Mouse (Mus musculus) megakaryocyte, embryonic 14.5 days (primary cell): ENCODE measurements at regions not wholly inside any gene's neighbourhood (a gene's known extent, or its start where the extent isn't known, plus 50 kb on each side); places are given as distances from the start of the nearest gene placed in this dataset.
A peak's percentile ranks its signal among the peaks of the same experiment; 100 is the strongest.

Source experiments
- H3K27me3 ChIP-seq: replicated peaks from 2 replicates; pipeline ENCODE3; 2012; ENCODE audit warnings: inconsistent platforms
- H3K36me3 ChIP-seq: replicated peaks from 2 replicates; pipeline ENCODE3; 2012; ENCODE audit warnings: low read length, inconsistent platforms, mixed read lengths
- H3K4me1 ChIP-seq: 2 replicates; pipeline ENCODE4 v1.6.1; 2012; ENCODE audit warnings: inconsistent platforms
- H3K4me3 ChIP-seq: replicated peaks from 2 replicates; pipeline ENCODE3; 2012; ENCODE audit warnings: moderate library complexity, mild to moderate bottlenecking, inconsistent platforms
- H3K9me3 ChIP-seq: 2 replicates; pipeline ENCODE4 v1.6.1; 2012; ENCODE audit warnings: inconsistent platforms
- FLI1 ChIP-seq: IDR thresholded peaks from 2 replicates; pipeline ENCODE4 v1.6.1; 2012; ENCODE audit warnings: low read length, inconsistent platforms, mixed read lengths
- GATA1 ChIP-seq: IDR thresholded peaks from 3 replicates; pipeline ENCODE4 v1.6.1; 2012; ENCODE audit warnings: mixed read lengths, low read length, inconsistent platforms, borderline replicate concordance

GRCm38 (mm10) chr7:34555196-34555595 lies 101.3 kb downstream of the Kctd15 start:
- H3K4me1 ChIP-seq, result no peaks in the 10 kb centered on the region
- no peak overlapping the region for H3K4me3 ChIP-seq
- no peaks in the 10 kb centered on the region for H3K27me3 ChIP-seq
- no peak for TF ChIP-seq GATA1
- no peak for TF ChIP-seq FLI1
- H3K36me3 ChIP-seq, result no peaks in the 10 kb centered on the region
- peaks cover 20% of the 10 kb centered on the region for H3K9me3 ChIP-seq

- H3K9me3 ChIP-seq, result peaks cover 34% of the 10 kb centered on the region
- no peak overlapping the region for H3K4me3 ChIP-seq
- no peak for TF ChIP-seq FLI1
- no peak for TF ChIP-seq GATA1
- H3K4me1 ChIP-seq, result peaks cover 5% of the 10 kb centered on the region; the same call in 1 of the 2 replicates
- H3K27me3 ChIP-seq, result no peaks in the 10 kb centered on the region
- no peaks in the 10 kb centered on the region for H3K36me3 ChIP-seq
Measured at GRCm38 (mm10) chr7:34546609-34547316, 109.8 kb downstream of the Kctd15 start.

GRCm38 (mm10) chr7:34545906-34546305 lies 110.6 kb downstream of the Kctd15 start:
- Histone ChIP-seq H3K36me3 (no peaks in the 10 kb centered on the region), H3K27me3 (no peaks in the 10 kb centered on the region), H3K4me1 (peaks cover 5% of the 10 kb centered on the region; the same call in 1 of the 2 replicates), H3K4me3 (peak overlapping the region; percentile 62), H3K9me3 (peaks cover 40% of the 10 kb centered on the region)
- TF ChIP-seq FLI1, result no peak
- TF ChIP-seq GATA1, result no peak

- Histone ChIP-seq H3K4me3 (no peak overlapping the region), H3K27me3 (no peaks in the 10 kb centered on the region), H3K4me1 (peaks cover 5% of the 10 kb centered on the region; the same call in 1 of the 2 replicates), H3K9me3 (peaks cover 57% of the 10 kb centered on the region), H3K36me3 (no peaks in the 10 kb centered on the region)
- TF ChIP-seq GATA1, result no peak
- no peak for TF ChIP-seq FLI1
Measured at GRCm38 (mm10) chr7:34541906-34542305, 114.6 kb downstream of the Kctd15 start.

- Histone ChIP-seq H3K4me3 (no peak overlapping the region), H3K9me3 (peaks cover 50% of the 10 kb centered on the region), H3K27me3 (no peaks in the 10 kb centered on the region), H3K36me3 (no peaks in the 10 kb centered on the region), H3K4me1 (no peaks in the 10 kb centered on the region)
- TF ChIP-seq GATA1, result no peak
- no peak for TF ChIP-seq FLI1
Measured at GRCm38 (mm10) chr7:34541000-34541399, 115.5 kb downstream of the Kctd15 start.

GRCm38 (mm10) chr7:34539856-34540255 lies 116.7 kb downstream of the Kctd15 start:
- no peaks in the 10 kb centered on the region for H3K36me3 ChIP-seq
- H3K4me1 ChIP-seq, result no peaks in the 10 kb centered on the region
- H3K4me3 ChIP-seq, result no peak overlapping the region
- H3K27me3 ChIP-seq, result no peaks in the 10 kb centered on the region
- no peak for TF ChIP-seq GATA1
- no peak for TF ChIP-seq FLI1
- peaks cover 54% of the 10 kb centered on the region for H3K9me3 ChIP-seq

GRCm38 (mm10) chr7:34538310-34539055 lies 118.0 kb downstream of the Kctd15 start:
- Histone ChIP-seq H3K4me1 (no peaks in the 10 kb centered on the region), H3K9me3 (peaks cover 52% of the 10 kb centered on the region), H3K4me3 (no peak overlapping the region), H3K27me3 (no peaks in the 10 kb centered on the region), H3K36me3 (no peaks in the 10 kb centered on the region)
- TF ChIP-seq GATA1 (no peak), FLI1 (no peak)

- H3K4me1 ChIP-seq, result no peaks in the 10 kb centered on the region
- H3K4me3 ChIP-seq, result no peak overlapping the region
- peaks cover 47% of the 10 kb centered on the region for H3K9me3 ChIP-seq
- H3K27me3 ChIP-seq, result no peaks in the 10 kb centered on the region
- H3K36me3 ChIP-seq, result no peaks in the 10 kb centered on the region
- TF ChIP-seq GATA1, result no peak
- no peak for TF ChIP-seq FLI1
Measured at GRCm38 (mm10) chr7:34537122-34537521, 119.4 kb downstream of the Kctd15 start.

- TF ChIP-seq GATA1 (no peak), FLI1 (no peak)
- Histone ChIP-seq H3K4me1 (no peaks in the 10 kb centered on the region), H3K9me3 (peaks cover 29% of the 10 kb centered on the region), H3K36me3 (no peaks in the 10 kb centered on the region), H3K27me3 (no peaks in the 10 kb centered on the region), H3K4me3 (no peak overlapping the region)
Measured at GRCm38 (mm10) chr7:34534241-34534640, 122.3 kb downstream of the Kctd15 start.

GRCm38 (mm10) chr7:34531639-34532038 lies 124.9 kb downstream of the Kctd15 start:
- no peaks in the 10 kb centered on the region for H3K27me3 ChIP-seq
- H3K4me1 ChIP-seq, result no peaks in the 10 kb centered on the region
- no peak for TF ChIP-seq GATA1
- no peak for TF ChIP-seq FLI1
- peaks cover 16% of the 10 kb centered on the region; the same call in 1 of the 2 replicates for H3K9me3 ChIP-seq
- no peaks in the 10 kb centered on the region for H3K36me3 ChIP-seq
- H3K4me3 ChIP-seq, result no peak overlapping the region
